ENCODE assay signal across 8 mouse cellular contexts in genomic region chr9:120539662-120540251, GRCm38 (mm10). TPM values are rescaled to one million over a fixed set of nuclear protein-coding genes. Genes with fewer than 3 reads are reported as not detected.
DNase-seq lines count a peak whose midpoint lies in the region; ATAC-seq and TF ChIP-seq lines count a peak whose summit lies in the region.

Gene Entpd3, plus strand, starts transcription at chr9:120539818.

- intact Hi-C loops in gastrocnemius, postnatal 14 days (cut with DNase I; ENCODE audit: low total_unique reads), result no loop called here

- peak; percentile 23 for DNase-seq in thymus, postnatal 14 days
- no peak for DNase-seq in thymus, adult 18-20 months
- DNase-seq in cerebellum, postnatal 36 days, result peak; percentile 8 to 11
- no peak for DNase-seq in heart, postnatal 0 days (ENCODE audit: low spot score)
- peak; percentile 13 to 14 for DNase-seq in layer of hippocampus, adult 2 months (ENCODE audit: low spot score in 2 of 2)
- DNase-seq in right cerebral cortex, postnatal 36 days (ENCODE audit: low spot score in 2 of 2), result peak; percentile 8 to 11
- DNase-seq in gastrocnemius, postnatal 14 days, result no peak

- H3K4me1 ChIP-seq in heart, postnatal 0 days (ENCODE audit: control insufficient read depth, insufficient read depth), result peaks cover 3% of the 10 kb centered on the region; the same call in 1 of the 2 replicates

- no peak for TF ChIP-seq CTCF in heart, postnatal 0 days (IDR thresholded peaks at IDR 0.05; ENCODE audit: low read depth)
- TF ChIP-seq CTCF in layer of hippocampus, adult 2 months (conservative IDR thresholded peaks at IDR 0.05), result no peak

- no peak for TF ChIP-seq EP300 in heart, postnatal 0 days (IDR thresholded peaks at IDR 0.05; ENCODE audit: low read depth)

- H3K36me3 ChIP-seq in heart, postnatal 0 days (replicated peaks; ENCODE audit: control insufficient read depth, insufficient read depth, low read length), result no peaks in the 10 kb centered on the region

- H3K4me2 ChIP-seq in heart, postnatal 0 days (ENCODE audit: low read depth, low read length), result peak within 1 kb of the TSS; percentile 73

- H3K4me3 ChIP-seq in heart, postnatal 0 days (ENCODE audit: low read depth, low read length), result peak within 1 kb of the TSS; percentile 43
- peak within 1 kb of the TSS; percentile 66 for H3K4me3 ChIP-seq in layer of hippocampus, adult 2 months

- H3K9ac ChIP-seq in heart, postnatal 0 days (replicated peaks; ENCODE audit: low read depth, low read length), result no peak within 1 kb of the TSS

- H3K27me3 ChIP-seq in heart, postnatal 0 days (ENCODE audit: control insufficient read depth, insufficient read depth, low read length), result peaks cover 21% of the 10 kb centered on the region

- 1% methylated on average over 30 of the region's 31 CpGs for WGBS in heart, postnatal 0 days

- ATAC-seq in heart, postnatal 0 days (ENCODE audit: insufficient read depth, low read depth), result no peak
- ATAC-seq in megakaryocyte, adult 5-6 weeks (ENCODE audit: poor library complexity, severe bottlenecking), result peak; percentile 70

- no peak within 1 kb of the TSS for H3K27ac ChIP-seq in heart, postnatal 0 days (ENCODE audit: low read depth)
- H3K27ac ChIP-seq in layer of hippocampus, adult 2 months, result peak within 1 kb of the TSS; percentile 77

- no peaks in the 10 kb centered on the region for H3K9me3 ChIP-seq in heart, postnatal 0 days (replicated peaks; ENCODE audit: control insufficient read depth, low read length)

RNA-seq across cellular contexts. Expression of gene Entpd3, which starts in this region (rescaled TPM):
- total RNA-seq in heart, postnatal 0 days (2014; rRNA removed; ENCODE audit: low replicate concordance), result 0.23 and 2.8 TPM in 2 replicates
- polyA plus RNA-seq in heart, postnatal 0 days (2015; fragmentation: Nextera tagmentation; extraction: Ambion mirVana), result 0.05 TPM in 1 of 2 replicates, not detected in the other
- 1 to 10 TPM; 7.6 to 7.7 TPM for total RNA-seq in layer of hippocampus, adult 2 months (2021)
- 0.11 and 0.21 TPM in 2 replicates for total RNA-seq in megakaryocyte, adult 5-6 weeks (2015)
- total RNA-seq in megakaryocyte, adult 5-6 weeks (2017), result 0.04 TPM in 1 of 2 replicates, not detected in the other
- total RNA-seq in gastrocnemius, postnatal 14 days (2021), result not detected

Comparison
In these comparisons a context has a peak if more than half of its experiments do, and no peak if none do; other contexts are left out.
1. DNase-seq: peak in thymus, postnatal 14 days (single experiment), cerebellum, postnatal 36 days (2 of 2), layer of hippocampus, adult 2 months (2 of 2) and right cerebral cortex, postnatal 36 days (2 of 2); none in thymus, adult 18-20 months (0 of 2), heart, postnatal 0 days (single experiment) and gastrocnemius, postnatal 14 days (single experiment).
2. Peak in ATAC-seq in megakaryocyte, adult 5-6 weeks; RNA of the gene not detected or under 1 TPM.